Mouse (Mus musculus) frontal cortex, postnatal 10 days (tissue): ENCODE measurements around the gene Pip5k1b.

ENCODE experiments used
- DNase-seq, 2 experiments: peaks; one replicate each; pipeline ENCODE4 v3.0.0; 2022; ENCODE audit warnings: low spot score in 2 of 2, mixed read lengths in 1 of 2

The Pip5k1b gene

GRCm38 (mm10) chr19:24476461-24476860 lies 79.2 kb downstream of the Pip5k1b start:
- peak in 1 of 2 experiments; percentile 15 for DNase-seq

- no peak for DNase-seq
These were observed 80.4 kb downstream of the Pip5k1b start for GRCm38 (mm10) chr19:24475281-24475680.

- no peak for DNase-seq
These were observed 83.2 kb downstream of the Pip5k1b start for GRCm38 (mm10) chr19:24472512-24472911.

GRCm38 (mm10) chr19:24471538-24471937 lies 84.1 kb downstream of the Pip5k1b start:
- no peak for DNase-seq

- no peak for DNase-seq
These were observed 86.5 kb downstream of the Pip5k1b start for GRCm38 (mm10) chr19:24469216-24469615.

GRCm38 (mm10) chr19:24468616-24469015 lies 87.1 kb downstream of the Pip5k1b start:
- DNase-seq, result no peak

GRCm38 (mm10) chr19:24463011-24463410 lies 92.7 kb downstream of the Pip5k1b start:
- DNase-seq, result no peak

GRCm38 (mm10) chr19:24456591-24457231 lies 99.0 kb downstream of the Pip5k1b start:
- no peak for DNase-seq

GRCm38 (mm10) chr19:24455249-24455960 lies 100.3 kb downstream of the Pip5k1b start:
- no peak for DNase-seq

GRCm38 (mm10) chr19:24454451-24454850 lies 101.2 kb downstream of the Pip5k1b start:
- no peak for DNase-seq

GRCm38 (mm10) chr19:24453379-24453778 lies 102.3 kb downstream of the Pip5k1b start:
- peak in 1 of 2 experiments; percentile 11 for DNase-seq

- DNase-seq, result no peak
These were observed 103.2 kb downstream of the Pip5k1b start for GRCm38 (mm10) chr19:24452441-24452898.

GRCm38 (mm10) chr19:24451626-24452025 lies 104.0 kb downstream of the Pip5k1b start:
- no peak for DNase-seq

- DNase-seq, result no peak
These were observed 104.9 kb downstream of the Pip5k1b start for GRCm38 (mm10) chr19:24450740-24451139.

- no peak for DNase-seq
These were observed 111.3 kb downstream of the Pip5k1b start for GRCm38 (mm10) chr19:24444322-24444721.

- DNase-seq, result no peak
These were observed 116.0 kb downstream of the Pip5k1b start for GRCm38 (mm10) chr19:24439715-24440114.

- no peak for DNase-seq
These were observed 121.4 kb downstream of the Pip5k1b start for GRCm38 (mm10) chr19:24434291-24434690.

- DNase-seq, result no peak
These were observed 123.2 kb downstream of the Pip5k1b start for GRCm38 (mm10) chr19:24432447-24432846.

GRCm38 (mm10) chr19:24431381-24431780 lies 124.3 kb downstream of the Pip5k1b start:
- no peak for DNase-seq

GRCm38 (mm10) chr19:24428011-24428410 lies 127.7 kb downstream of the Pip5k1b start:
- DNase-seq, result no peak

GRCm38 (mm10) chr19:24427258-24427657 lies 128.4 kb downstream of the Pip5k1b start:
- no peak for DNase-seq

GRCm38 (mm10) chr19:24426759-24427181 lies 128.9 kb downstream of the Pip5k1b start:
- DNase-seq, result no peak

- no peak for DNase-seq
These were observed 137.6 kb downstream of the Pip5k1b start for GRCm38 (mm10) chr19:24418030-24418429.
